Mouse (Mus musculus) heart, postnatal 4 days (tissue): Measurements from ENCODE around the gene Tbl2. TPM values are rescaled to one million over a fixed set of nuclear protein-coding genes. Genes with fewer than 3 reads are reported as not detected.
A peak's percentile ranks its signal among the peaks of the same experiment; 100 is the strongest.

ENCODE experiments used
- DNase-seq: peaks from one replicate; pipeline ENCODE4 v3.0.0; 2021
- microRNA-seq, 2 experiments: library from miRNA; unstranded; fragments of <30 nt; microRNA quantifications; one replicate each; pipeline ENCODE4 v1.2.0; 2021 to 2022
- total RNA-seq, 2 experiments: library from RNA; stranded (reverse); gene quantifications; 2 replicates each; pipeline ENCODE4 v1.2.3; 2021

The Tbl2 gene
- total RNA-seq, 2 experiments from 2014 or later: 15.8 to 18.4 TPM

- DNase-seq: peak; percentile 63
These were observed 38.1 kb downstream of the Tbl2 start for GRCm38 (mm10) chr5:135187349-135188213.

DNA sequence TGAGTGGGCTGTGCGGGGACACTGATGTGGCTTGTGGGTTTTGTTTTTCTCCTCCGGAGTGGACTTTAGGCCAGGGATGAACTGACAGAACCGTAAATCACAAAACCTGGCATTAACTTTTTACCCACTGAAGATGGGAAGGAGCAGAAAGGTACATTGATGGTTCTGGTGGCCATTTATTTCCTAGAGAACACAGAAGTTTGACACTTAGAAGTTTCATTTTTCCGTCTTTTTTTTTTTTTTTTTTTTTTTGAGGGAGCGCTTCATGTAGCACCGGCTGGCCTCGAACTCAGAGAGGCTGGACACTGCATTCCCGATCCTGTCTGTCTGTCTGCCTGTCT is 38.7 kb downstream of the Tbl2 start:
- DNase-seq: no peak

DNA sequence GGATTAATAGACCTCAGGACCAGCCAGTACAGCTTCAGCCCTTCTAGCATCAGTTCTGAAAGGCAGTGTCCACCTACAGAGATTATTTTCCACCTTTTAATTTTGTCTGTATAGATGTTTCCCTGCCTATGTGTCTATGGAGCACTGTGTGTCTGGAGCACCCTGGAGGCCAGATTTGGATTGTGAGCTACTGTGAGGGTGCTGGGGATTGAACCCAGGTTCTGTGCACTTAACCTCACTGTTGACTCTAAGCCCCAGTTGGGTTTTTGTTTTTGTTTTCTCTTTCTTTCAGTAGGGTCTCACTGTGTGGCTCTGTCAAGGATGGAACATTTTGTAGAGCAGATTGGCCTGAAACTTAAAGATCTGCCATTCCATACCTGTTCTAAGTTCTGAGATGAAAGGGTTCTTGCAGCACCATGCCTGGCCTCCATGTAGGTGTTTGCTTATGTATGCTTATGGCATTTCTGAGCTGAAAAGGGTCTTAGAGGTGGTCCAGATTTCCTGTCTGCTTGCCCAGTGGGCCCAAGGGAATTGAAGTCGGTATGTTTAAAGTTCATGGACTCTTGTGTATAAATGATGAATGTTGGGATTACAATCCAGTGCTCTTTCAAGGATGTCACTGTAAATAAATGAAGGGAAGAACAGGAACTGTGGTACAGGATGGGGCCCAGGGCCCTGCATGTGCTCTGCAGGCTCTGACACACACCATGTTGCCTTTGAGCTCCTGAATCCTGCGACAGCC is 40.0 kb downstream of the Tbl2 start:
- no peak for DNase-seq

GRCm38 (mm10) chr5:135191620-135192019 is 42.2 kb downstream of the Tbl2 start:
- DNase-seq: peak; percentile 79

- no peak for DNase-seq
These were observed 43.0 kb downstream of the Tbl2 start for GRCm38 (mm10) chr5:135192431-135192830.

- DNase-seq: no peak
These were observed 46.9 kb downstream of the Tbl2 start for GRCm38 (mm10) chr5:135196367-135196766.

DNA sequence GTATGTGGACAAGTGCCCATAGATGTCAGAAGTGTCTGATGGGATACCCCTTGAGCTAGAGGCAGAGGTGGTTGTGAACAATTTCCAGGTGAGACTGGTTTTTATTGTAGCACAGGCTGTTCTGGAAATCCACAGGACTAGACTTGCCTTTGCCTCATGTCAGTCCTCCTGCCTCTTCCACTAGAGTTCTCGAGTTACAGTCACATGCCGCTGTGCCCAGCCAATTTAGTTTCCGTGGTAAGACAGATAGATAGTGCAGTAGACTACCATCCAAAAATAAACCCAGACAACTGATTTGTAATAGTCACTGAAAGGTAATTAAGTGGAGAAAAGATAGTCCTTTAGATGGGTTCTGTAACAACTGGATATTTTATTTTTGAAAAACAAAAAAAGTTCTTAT is 53.3 kb downstream of the Tbl2 start:
- no peak for DNase-seq

GRCm38 (mm10) chr5:135208197-135208596 is 58.7 kb downstream of the Tbl2 start:
- DNase-seq: no peak

Small RNA genes within 50 kb of the gene (microRNA-seq; reads per million reads assigned to microRNA genes)
- 0 reads per million in 2 experiments for gene Gm25315

Other genes starting within 250 kb of the Tbl2 start
- gene Tmem270, start 242.9 kb upstream of the Tbl2 start, total RNA-seq: not detected
- gene Cldn13, start 234.1 kb upstream of the Tbl2 start, total RNA-seq: not detected
- 1 to 10 TPM; 6.2 to 7.1 TPM for gene Mettl27, start 217.3 kb upstream of the Tbl2 start, total RNA-seq
- gene Cldn4, start 202.7 kb upstream of the Tbl2 start, total RNA-seq: under 1 TPM in 1 of 2 experiments, not detected in 1; 0.14 TPM
- gene Cldn3, start 163.4 kb upstream of the Tbl2 start, total RNA-seq: under 1 TPM; 0.71 to 0.77 TPM
- gene Abhd11, start 140.5 kb upstream of the Tbl2 start, total RNA-seq: 10 to 100 TPM; 55.0 to 59.6 TPM
- gene Stx1a, start 126.2 kb upstream of the Tbl2 start, total RNA-seq: 1 to 10 TPM; 5.6 to 6.0 TPM
- 10 to 100 TPM; 24.8 to 26.6 TPM for gene Dnajc30, start 85.5 kb upstream of the Tbl2 start, total RNA-seq
- 10 to 100 TPM; 28.5 to 37.0 TPM for gene Bud23, start 84.7 kb upstream of the Tbl2 start, total RNA-seq
- gene Vps37d, start 71.4 kb upstream of the Tbl2 start, total RNA-seq: 1 to 10 TPM; 2.8 to 2.9 TPM
- gene Mlxipl, start 59.8 kb upstream of the Tbl2 start, total RNA-seq: 1 to 10 TPM; 8.4 to 9.6 TPM
- gene Bcl7b, start 18.6 kb downstream of the Tbl2 start, total RNA-seq: 10 to 100 TPM; 31.1 to 31.9 TPM
- gene Baz1b, start 37.6 kb downstream of the Tbl2 start, total RNA-seq: 10 to 100 TPM; 53.9 to 54.3 TPM
- gene Fzd9, start 101.6 kb downstream of the Tbl2 start, total RNA-seq: 1 to 10 TPM; 1.2 to 1.7 TPM
- gene Fkbp6, start 200.4 kb downstream of the Tbl2 start, total RNA-seq: under 1 TPM; 0.69 to 0.74 TPM
- not detected for gene Trim50, start 203.6 kb downstream of the Tbl2 start, total RNA-seq
- gene Nsun5, start 220.3 kb downstream of the Tbl2 start, total RNA-seq: 10 to 100 TPM; 14.5 to 15.1 TPM
- gene Pom121, start 244.9 kb downstream of the Tbl2 start, total RNA-seq: 10 to 100 TPM; 31.9 to 32.1 TPM